Mouse (Mus musculus) heart, embryonic 13.5 days (tissue): ENCODE data around the gene Serpinb1b. TPM values are rescaled to one million over a fixed set of nuclear protein-coding genes. Genes with fewer than 3 reads are reported as not detected.

Source experiments
- ATAC-seq: fragments of 200-750 bp; cut with Nextera tagmentation; 2 replicates; pipeline ENCODE4 v1.8.0; 2017; ENCODE audit warnings: moderate TSS enrichment; ENCODE audit not compliant: insufficient number of reproducible peaks, low FRiP score, low TSS enrichment; ENCODE audit errors: extremely low read depth
- H3K27ac ChIP-seq: fragments of 300-500 bp; sonication (generic); replicated peaks from 2 replicates; pipeline ENCODE4 v1.5.1; 2015; ENCODE audit warnings: moderate library complexity, mild to moderate bottlenecking, inconsistent platforms
- H3K27me3 ChIP-seq: fragments of 300-500 bp; sonication (generic); replicated peaks from 2 replicates; pipeline ENCODE4 v1.6.1; 2015; ENCODE audit warnings: mild to moderate bottlenecking, inconsistent platforms
- H3K36me3 ChIP-seq: fragments of 300-500 bp; sonication (generic); 2 replicates; pipeline ENCODE4 v1.6.1; 2015; ENCODE audit warnings: mild to moderate bottlenecking, inconsistent platforms
- H3K4me1 ChIP-seq: fragments of 300-500 bp; sonication (generic); 2 replicates; pipeline ENCODE4 v1.6.1; 2015; ENCODE audit warnings: inconsistent platforms
- H3K4me2 ChIP-seq: fragments of 300-500 bp; sonication (generic); 2 replicates; pipeline ENCODE4 v1.6.1; 2015; ENCODE audit warnings: inconsistent platforms, mild to moderate bottlenecking, moderate library complexity
- H3K4me3 ChIP-seq: fragments of 300-500 bp; sonication (generic); 2 replicates; pipeline ENCODE4 v1.5.1; 2015; ENCODE audit warnings: moderate library complexity, mild to moderate bottlenecking, inconsistent platforms
- H3K9ac ChIP-seq: fragments of 300-500 bp; sonication (generic); 2 replicates; pipeline ENCODE4 v1.6.1; 2015; ENCODE audit warnings: inconsistent platforms, mild to moderate bottlenecking, moderate library complexity
- H3K9me3 ChIP-seq: fragments of 300-500 bp; sonication (generic); 2 replicates; pipeline ENCODE4 v1.6.1; 2016; ENCODE audit warnings: inconsistent platforms
- WGBS: fragments of 180-500 bp; shearing (Covaris S2); methylation state at CpG from one replicate; pipeline ENCODE4 v1.1.7; 2015; ENCODE audit warnings: mixed read lengths; 5-methylcytosine and 5-hydroxymethylcytosine counted together
- polyA plus RNA-seq: library from polyadenylated mRNA; unstranded; fragments of >200 nt; fragmentation: Nextera tagmentation; extraction: Ambion mirVana; gene quantifications from 2 replicates; pipeline ENCODE4 v1.2.1, GENCODE M21; 2015

The Serpinb1b gene
- polyA plus RNA-seq, 1 experiment from 2014 or later = not detected

GRCm38 (mm10) chr13:33095575-33095974 is 17.2 kb downstream of the Serpinb1b start:
- Histone ChIP-seq H3K36me3 (no peaks in the 10 kb centered on the region), H3K9ac (no peak overlapping the region), H3K9me3 (no peaks in the 10 kb centered on the region), H3K4me1 (no peaks in the 10 kb centered on the region), H3K27me3 (no peaks in the 10 kb centered on the region), H3K4me2 (no peak overlapping the region), H3K27ac (no peak overlapping the region), H3K4me3 (no peak overlapping the region)
- WGBS = 68% methylated on average over 1 of the region's 1 CpGs
- no peak for ATAC-seq

DNA sequence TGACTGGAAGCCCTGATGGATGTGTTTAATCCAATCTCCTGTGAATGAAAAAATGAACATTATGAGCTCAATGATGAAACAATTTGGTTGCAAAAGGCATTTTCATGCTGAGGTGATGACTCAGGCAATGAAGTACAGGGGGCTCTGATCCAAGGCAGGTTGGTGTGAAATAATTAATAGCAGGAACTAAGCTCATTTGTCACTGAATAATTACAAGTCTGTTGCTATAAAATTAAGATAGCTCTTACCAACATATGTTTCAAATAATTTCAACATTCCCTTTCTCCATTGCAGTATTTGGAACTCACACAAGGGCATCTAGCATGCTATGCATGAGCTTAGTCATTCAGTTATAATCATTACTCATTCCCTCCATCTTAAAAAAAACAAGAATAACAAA is 27.3 kb downstream of the Serpinb1b start:
- H3K27ac ChIP-seq = no peak overlapping the region
- H3K27me3 ChIP-seq = no peaks in the 10 kb centered on the region
- ATAC-seq = no peak
- no peaks in the 10 kb centered on the region for H3K9me3 ChIP-seq
- no peaks in the 10 kb centered on the region for H3K36me3 ChIP-seq
- H3K9ac ChIP-seq = no peak overlapping the region
- no peaks in the 10 kb centered on the region for H3K4me1 ChIP-seq
- no peak overlapping the region for H3K4me3 ChIP-seq
- H3K4me2 ChIP-seq = no peak overlapping the region

- 53% methylated on average over 3 of the region's 3 CpGs for WGBS
- no peaks in the 10 kb centered on the region for H3K4me1 ChIP-seq
- no peaks in the 10 kb centered on the region for H3K27me3 ChIP-seq
- no peaks in the 10 kb centered on the region for H3K36me3 ChIP-seq
- no peak overlapping the region for H3K4me2 ChIP-seq
- H3K9me3 ChIP-seq = no peaks in the 10 kb centered on the region
- ATAC-seq = no peak
- H3K4me3 ChIP-seq = no peak overlapping the region
- no peak overlapping the region for H3K9ac ChIP-seq
- no peak overlapping the region for H3K27ac ChIP-seq
Observed at GRCm38 (mm10) chr13:33113054-33113453, 34.7 kb downstream of the Serpinb1b start.

DNA sequence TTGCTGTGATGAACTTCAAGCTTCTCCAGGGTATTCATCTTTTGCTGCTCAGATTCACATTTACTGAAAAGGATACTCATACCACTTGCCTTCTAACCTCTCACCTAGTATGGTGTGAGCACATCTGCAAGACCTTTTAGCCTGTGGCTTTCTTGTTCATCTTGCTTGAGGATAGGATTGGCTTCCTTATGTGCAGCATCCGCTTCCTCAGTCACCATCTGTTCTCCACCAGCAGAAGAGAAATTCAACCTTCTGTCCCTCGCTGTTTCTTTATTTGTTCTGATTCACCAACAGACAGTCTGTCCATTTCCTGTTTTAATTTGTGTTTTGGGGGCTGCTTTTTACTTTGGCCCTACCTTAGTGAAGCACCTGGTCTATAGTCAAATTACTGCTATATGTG is 59.3 kb downstream of the Serpinb1b start:
- H3K4me3 ChIP-seq = no peak overlapping the region
- ATAC-seq = no peak
- no peak overlapping the region for H3K4me2 ChIP-seq
- no peaks in the 10 kb centered on the region for H3K4me1 ChIP-seq
- no peaks in the 10 kb centered on the region for H3K36me3 ChIP-seq
- no peaks in the 10 kb centered on the region for H3K27me3 ChIP-seq
- no peak overlapping the region for H3K27ac ChIP-seq
- WGBS = 82% methylated on average over 2 of the region's 2 CpGs
- H3K9ac ChIP-seq = no peak overlapping the region
- no peaks in the 10 kb centered on the region for H3K9me3 ChIP-seq

DNA sequence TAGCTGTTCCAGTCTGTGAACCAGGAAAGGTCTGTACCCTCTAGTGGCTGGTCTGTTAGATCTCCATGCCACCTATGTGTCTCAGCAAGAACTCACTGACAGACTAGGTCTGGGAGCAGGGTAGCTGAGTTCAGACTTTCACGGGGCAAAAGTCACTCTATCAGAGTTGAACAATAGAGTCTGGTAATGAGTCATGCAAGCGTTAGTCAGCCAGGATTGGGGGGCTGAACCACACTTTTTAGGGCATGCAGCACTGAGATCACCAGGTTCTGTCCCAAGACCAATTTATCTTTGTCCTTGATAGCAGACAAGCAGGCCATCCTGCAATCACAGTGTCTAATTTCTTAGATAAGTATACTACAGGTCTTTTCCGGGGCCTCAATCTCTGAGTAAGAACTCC is 63.1 kb downstream of the Serpinb1b start:
- ATAC-seq = no peak
- H3K9me3 ChIP-seq = no peaks in the 10 kb centered on the region
- H3K27ac ChIP-seq = no peak overlapping the region
- no peaks in the 10 kb centered on the region for H3K36me3 ChIP-seq
- no peak overlapping the region for H3K4me2 ChIP-seq
- H3K9ac ChIP-seq = no peak overlapping the region
- 35% methylated on average over 3 of the region's 3 CpGs for WGBS
- H3K4me3 ChIP-seq = no peak overlapping the region
- H3K27me3 ChIP-seq = no peaks in the 10 kb centered on the region
- H3K4me1 ChIP-seq = no peaks in the 10 kb centered on the region

Other genes starting within 250 kb of the Serpinb1b start
- 4.8 and 6.3 TPM in 2 replicates for gene Serpinb1a, start 227.4 kb upstream of the Serpinb1b start, polyA plus RNA-seq
- gene Serpinb1c, start 180.4 kb upstream of the Serpinb1b start, polyA plus RNA-seq = 0.20 and 0.22 TPM in 2 replicates
- gene Serpinb6b, start 113.4 kb upstream of the Serpinb1b start, polyA plus RNA-seq = 18.0 and 22.7 TPM in 2 replicates
- gene Serpinb9, start 75.3 kb upstream of the Serpinb1b start, polyA plus RNA-seq = 7.8 and 8.2 TPM in 2 replicates
- 0.65 and 0.78 TPM in 2 replicates for gene Serpinb9b, start 51.2 kb upstream of the Serpinb1b start, polyA plus RNA-seq
- not detected in 2 replicates for gene Serpinb9c, start 81.2 kb downstream of the Serpinb1b start, polyA plus RNA-seq
- not detected in 2 replicates for gene Serpinb9d, start 114.4 kb downstream of the Serpinb1b start, polyA plus RNA-seq
- not detected in 2 replicates for gene Serpinb9e, start 171.0 kb downstream of the Serpinb1b start, polyA plus RNA-seq
- gene Serpinb9f, start 245.5 kb downstream of the Serpinb1b start, polyA plus RNA-seq = not detected in 2 replicates